Mouse (Mus musculus) megakaryocyte, embryonic 14.5 days (primary cell): ENCODE measurements around the gene Trip6.

Source experiments
- FLI1 ChIP-seq: IDR thresholded peaks from 2 replicates; pipeline ENCODE4 v1.6.1; 2012; ENCODE audit warnings: low read length, inconsistent platforms, mixed read lengths
- GATA1 ChIP-seq: IDR thresholded peaks from 3 replicates; pipeline ENCODE4 v1.6.1; 2012; ENCODE audit warnings: mixed read lengths, low read length, inconsistent platforms, borderline replicate concordance

DNA sequence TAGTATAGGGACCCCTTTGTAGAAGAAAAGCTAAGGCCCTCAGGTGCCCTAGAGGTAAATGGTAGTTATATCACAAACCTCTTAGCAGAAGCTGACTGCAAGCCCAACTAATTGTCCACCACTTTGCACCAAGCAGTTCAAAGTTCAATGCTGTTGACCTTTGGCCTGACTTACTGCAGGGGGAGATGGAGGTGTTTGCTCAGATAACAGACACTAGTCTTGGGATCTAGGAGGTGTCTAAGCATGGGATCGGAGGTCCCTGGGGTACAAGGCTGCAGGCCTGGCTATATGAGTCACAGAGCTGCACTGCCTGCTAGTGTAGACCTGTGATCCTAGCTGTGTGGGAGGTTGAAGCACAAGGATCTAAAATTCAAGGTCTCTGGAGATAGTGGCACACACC is 4.4 kb upstream of the Trip6 start:
- TF ChIP-seq GATA1 (no peak), FLI1 (no peak)
